Mouse (Mus musculus) brain, embryonic 14.5 days (tissue): Measurements from ENCODE around the gene Bcar1.

ENCODE experiments used
- CTCF ChIP-seq: fragments of 200-500 bp; IDR thresholded peaks from 2 replicates; pipeline ENCODE4 v1.5.1; 2012; ENCODE audit warnings: inconsistent platforms, mild to moderate bottlenecking, moderate library complexity, borderline replicate concordance; ENCODE audit not compliant: insufficient read depth, insufficient read length; ENCODE audit errors: extremely low read depth
- POLR2A ChIP-seq: fragments of 200-500 bp; IDR thresholded peaks from 2 replicates; pipeline ENCODE4 v1.6.1; 2012; ENCODE audit warnings: mild to moderate bottlenecking, inconsistent platforms, borderline replicate concordance; ENCODE audit not compliant: poor library complexity, insufficient read depth, insufficient read length, severe bottlenecking; ENCODE audit errors: extremely low read depth

GRCm38 (mm10) chr8:111768651-111769050, 25.0 kb upstream of the Bcar1 start:
- TF ChIP-seq CTCF (no peak), POLR2A (no peak)
